Mouse (Mus musculus) right cerebral cortex, postnatal 25 days (tissue): Measurements from ENCODE around the gene Slc38a10.

Experiments
- DNase-seq: peaks from one replicate; pipeline ENCODE4 v3.0.0; 2022

The Slc38a10 gene

DNA sequence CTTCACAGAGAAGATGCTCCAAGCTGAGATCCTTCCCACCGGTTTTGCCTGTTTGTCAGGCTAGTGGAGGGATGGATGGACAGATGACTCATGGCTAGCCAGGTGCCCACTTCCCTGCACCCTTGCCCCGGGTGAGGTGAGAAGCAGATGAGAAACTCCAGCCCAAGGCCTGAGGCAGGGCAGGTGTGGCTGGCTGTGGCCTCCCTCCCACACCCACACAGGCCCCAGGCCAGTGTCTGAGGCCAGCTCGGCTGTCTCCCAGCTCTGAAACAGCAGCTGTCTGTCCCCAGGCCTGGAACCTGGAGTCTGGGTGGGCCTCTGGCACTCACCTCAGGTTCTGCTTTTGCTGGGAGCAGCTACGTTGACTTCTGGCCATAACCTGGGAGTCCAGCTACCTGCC is 24.8 kb upstream of the Slc38a10 start:
- DNase-seq, result no peak

GRCm38 (mm10) chr11:120173213-120173612 is 22.1 kb upstream of the Slc38a10 start:
- DNase-seq, result peak; percentile 32

DNA sequence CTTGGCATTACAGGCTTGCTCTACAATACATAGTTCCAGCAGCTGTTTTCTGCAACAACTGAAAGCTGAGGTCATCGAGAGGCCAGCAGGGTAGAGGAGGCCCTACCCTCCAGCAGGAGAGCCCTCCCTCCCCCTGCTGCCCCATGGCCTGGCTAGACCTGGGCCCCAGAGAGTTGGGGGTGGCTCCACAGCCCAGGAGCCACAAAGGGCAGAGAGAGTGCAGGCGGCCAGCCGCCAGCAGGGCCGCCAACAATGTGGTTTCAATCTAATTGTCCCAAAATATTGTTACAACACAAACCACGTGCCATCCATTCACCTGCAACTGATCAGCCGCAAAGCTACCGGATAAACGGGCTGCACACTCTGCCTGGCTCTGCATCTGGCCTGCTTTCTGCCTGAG is 20.0 kb upstream of the Slc38a10 start:
- no peak for DNase-seq

- peak; percentile 42 for DNase-seq
These were observed 18.3 kb upstream of the Slc38a10 start for GRCm38 (mm10) chr11:120169208-120169992.

- no peak for DNase-seq
These were observed 17.4 kb upstream of the Slc38a10 start for GRCm38 (mm10) chr11:120168516-120168915.

DNA sequence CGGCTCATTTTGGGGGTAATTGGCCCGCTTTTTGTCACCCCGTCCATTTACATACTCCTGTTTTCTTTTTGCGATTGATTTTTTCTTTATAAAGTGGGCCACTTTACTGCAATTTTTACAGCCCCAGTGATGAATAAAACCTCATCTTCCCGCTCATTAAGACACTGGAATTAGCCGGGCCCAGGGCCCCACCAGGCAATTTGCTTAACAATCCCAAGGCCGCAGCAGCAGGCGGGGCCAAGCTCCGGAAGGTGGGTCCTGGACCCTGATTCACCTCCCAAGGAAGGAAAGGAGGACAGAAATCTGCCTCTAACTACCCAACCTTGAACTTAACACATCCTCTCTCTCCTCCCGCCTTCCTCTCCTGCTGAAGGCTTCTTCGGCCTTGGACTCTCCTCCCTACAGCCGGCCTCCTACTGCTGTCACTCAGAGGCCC is 16.8 kb upstream of the Slc38a10 start:
- DNase-seq, result no peak

DNA sequence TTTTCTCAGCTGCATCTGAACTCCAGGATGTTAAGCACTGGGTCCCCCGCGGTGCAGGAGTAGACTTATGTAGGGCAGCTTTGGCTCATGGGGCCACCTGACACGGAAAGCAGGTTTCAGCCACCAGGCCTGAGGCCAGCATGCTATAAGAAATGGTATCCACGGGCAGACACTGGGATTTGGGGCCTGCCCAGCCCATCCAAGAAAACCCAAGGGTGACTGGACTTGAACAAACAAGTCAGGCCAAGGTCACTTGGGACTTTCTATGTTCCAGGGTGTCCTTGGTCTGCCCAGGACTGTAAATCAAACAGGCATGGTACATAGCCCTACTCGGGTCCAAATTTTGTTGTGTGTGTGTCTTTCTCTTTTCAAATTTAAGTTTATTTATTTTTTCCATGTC is 15.9 kb upstream of the Slc38a10 start:
- DNase-seq, result no peak

DNA sequence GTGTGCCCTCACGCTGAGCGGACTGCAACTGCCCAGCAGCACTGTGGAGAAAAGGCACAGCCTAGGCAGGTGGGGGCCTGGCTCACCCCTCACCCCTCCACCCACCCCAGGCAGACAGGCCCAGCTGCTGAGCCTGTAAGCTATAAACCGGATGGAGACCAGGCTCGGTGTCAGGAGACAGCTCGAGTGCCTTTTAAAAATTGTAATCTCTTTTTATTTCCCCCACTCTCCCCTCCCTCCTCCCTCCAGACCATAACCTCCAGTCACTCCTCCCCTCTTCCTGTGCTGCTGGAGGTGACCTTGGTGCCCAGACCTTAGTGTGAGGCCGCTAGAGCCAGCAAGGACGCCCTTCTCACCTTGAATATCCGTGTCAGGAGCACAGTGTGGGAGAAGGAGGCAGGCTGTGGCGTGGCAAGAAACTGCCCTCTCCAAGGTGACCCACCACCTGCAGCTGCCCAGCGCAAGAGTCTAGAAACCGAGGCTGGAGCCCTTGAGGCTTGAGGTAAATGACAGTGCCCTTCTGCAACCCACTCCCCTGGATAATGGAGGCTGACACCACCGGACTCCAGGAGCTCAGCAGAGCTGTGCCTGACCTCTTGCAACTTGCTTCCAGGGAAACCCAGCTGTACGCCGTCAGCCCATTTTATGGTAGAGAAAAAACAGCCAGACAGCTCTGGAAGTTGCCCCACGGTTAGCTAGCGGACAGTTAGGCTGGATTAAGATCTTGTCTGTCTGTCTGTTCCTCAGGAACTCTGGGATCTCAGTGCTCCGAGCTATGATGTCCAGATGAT is 13.5 kb upstream of the Slc38a10 start:
- DNase-seq, result no peak

GRCm38 (mm10) chr11:120164028-120164427 is 12.9 kb upstream of the Slc38a10 start:
- no peak for DNase-seq

DNA sequence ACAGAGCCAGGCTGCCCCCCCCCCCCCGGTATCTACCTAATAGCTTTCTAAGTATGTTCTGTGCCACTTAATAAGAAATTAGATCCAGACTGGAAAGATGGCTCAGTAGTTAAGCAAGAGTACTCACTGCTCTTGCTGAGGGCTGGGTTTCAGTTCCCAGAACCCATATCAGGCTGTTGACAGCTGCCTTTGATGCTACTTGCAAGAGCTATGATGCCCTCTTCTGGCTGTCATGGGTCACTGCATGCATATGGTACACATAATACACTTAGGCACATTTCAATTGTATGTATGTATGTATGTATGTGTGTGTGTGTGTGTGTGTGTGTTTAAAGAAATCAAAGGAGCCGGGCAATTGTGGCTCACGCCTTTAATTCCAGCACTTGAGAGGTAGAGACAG is 12.1 kb upstream of the Slc38a10 start:
- no peak for DNase-seq

- no peak for DNase-seq
These were observed 10.1 kb upstream of the Slc38a10 start for GRCm38 (mm10) chr11:120161245-120161644.

DNA sequence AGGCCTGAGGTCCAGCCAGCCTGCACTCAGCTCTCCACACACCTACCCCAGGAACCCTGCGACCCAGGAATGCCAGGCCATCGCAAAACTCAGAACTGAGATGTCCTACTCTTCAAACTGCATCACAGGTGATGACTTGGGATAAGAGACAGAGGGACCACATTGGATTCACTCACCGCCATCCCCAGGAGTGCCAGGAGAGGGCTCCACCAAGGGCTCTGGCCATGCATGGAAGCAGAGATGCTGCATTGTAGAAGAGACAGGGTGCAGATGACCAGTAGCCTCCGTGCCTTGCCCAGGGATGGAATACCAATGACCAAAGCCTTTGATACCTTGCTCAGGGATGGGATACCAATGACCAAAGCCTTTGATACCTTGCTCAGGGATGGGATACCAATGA is 9.3 kb upstream of the Slc38a10 start:
- no peak for DNase-seq

DNA sequence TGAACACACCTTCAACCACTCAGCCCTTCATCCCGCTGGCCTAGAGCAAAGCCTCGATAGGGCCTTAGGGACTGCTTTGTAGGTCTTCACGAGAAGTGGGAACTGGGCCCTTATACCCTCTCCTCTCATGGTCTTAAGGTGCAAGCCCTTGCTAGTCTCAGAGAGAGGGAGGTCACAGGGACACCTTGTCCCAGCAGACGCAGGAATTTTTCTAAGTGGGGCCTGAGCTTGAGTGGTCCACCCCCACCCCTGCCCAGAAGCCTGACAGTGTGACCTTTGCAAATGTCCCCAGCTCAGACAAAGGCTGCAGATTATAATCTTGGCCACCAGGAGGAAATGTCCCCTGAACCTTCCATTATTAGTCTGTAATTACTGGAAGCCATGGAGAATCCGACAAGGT is 8.5 kb upstream of the Slc38a10 start:
- no peak for DNase-seq

DNA sequence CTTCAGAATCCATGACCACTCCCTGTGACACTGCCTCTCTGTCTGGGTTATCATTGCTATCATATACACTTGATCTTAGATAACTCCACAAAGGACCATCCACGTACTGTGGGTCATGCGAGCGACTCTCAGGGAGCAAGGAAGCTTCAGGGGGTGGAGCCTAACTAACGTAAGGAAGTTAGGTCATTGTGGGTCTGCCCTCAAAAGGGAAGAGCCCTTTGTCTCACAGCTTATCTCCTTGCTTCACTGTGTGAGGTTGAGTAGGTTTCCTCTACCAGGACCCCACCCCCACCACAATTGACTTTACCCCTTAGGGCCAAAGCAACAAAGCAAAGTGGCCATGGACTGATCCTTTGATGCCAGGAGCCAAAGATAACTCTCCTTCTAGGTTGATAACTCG is 7.7 kb upstream of the Slc38a10 start:
- DNase-seq, result no peak

DNA sequence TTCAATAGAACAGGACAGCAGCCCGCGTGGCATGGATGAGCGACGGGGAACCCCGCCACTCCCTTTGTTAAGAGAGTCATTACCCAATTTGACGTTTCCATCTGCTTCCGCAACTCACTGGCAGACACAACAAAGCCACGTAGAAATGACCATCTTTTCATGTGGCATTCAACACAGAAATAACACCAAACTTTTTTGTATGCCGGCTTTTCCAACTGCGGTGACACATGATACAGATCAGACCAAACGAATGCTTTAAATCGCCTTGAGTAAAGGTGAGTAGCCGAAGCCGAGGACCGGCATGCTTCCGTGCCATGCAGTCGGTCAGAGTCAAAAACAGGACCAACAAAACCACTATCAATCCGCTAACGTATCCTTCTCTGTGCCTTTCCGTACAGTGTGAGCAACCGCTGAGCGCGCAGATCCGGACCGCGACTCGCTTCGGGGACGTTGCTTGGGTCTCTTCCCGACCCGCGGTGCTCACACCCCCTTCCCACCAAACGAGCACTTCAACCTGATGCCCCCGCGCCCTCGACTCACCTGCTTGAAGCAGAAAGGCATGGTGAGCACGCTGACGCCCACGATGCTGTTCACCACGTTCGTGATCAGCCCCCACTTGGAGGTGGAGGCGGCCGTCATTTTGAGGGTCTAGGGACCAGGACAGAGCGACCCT is 570 bp downstream of the Slc38a10 start:
- no peak for DNase-seq

DNA sequence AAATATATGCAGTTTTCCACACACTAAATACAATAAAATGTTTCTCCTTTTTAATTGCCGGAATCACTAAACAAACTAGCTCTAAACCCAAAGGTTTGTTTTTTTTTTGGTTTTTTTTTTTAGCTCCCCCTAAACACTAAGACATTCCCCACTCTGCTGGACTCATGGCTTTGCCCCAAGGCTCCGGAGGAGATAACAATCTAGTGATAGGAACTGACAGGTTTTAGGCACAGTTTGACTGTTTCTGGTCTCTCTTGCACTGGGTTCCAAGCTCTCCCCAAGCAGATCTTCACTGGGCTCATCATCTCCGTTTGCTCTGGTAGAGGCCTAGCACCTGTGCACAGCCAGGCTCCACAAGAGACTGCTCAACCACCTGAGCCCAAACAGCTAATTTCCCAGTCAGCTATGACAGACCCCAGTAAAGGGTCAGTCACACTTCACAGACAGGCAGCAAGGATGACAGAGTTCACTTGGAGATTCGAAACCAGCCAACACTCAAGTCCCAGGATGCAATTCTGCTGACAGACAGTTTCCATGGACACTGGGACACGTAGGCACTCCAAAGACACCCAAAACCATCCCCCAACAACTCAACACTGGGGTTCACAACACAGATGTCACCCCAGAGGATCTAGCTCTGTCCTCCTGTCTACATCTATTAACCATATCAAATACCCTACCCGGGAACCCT is 1.5 kb downstream of the Slc38a10 start:
- no peak for DNase-seq

DNA sequence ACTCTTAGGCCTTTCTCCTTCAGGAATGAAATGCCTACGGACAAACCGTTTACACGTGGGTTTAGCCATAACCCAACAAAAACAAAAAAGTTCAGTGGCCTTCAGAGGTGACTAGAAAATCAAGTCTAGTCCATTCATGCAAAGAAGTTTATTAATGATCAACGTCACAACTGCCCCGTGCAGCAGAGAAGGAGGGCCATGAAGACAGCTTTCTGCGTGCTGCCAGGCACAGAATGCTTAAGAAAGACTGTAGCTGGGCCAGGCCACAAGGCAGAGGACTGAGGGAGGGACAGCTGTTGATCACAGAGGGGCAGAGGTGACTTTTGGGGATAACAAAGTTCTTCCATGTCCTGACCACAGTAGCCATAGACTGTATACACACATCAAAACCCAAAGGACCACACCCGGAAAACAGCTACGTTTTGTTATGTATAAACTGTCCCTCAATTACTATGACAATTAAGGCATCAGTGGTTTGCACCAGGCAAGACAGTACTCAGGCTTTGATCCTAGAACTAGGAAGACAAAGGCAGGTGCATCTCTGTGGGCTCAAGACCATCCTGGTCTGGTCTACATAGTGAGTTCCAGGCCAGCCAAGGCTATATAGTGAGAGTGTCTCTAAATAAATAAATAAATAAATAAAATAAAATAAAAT is 2.8 kb downstream of the Slc38a10 start:
- no peak for DNase-seq

GRCm38 (mm10) chr11:120143708-120144497 is 7.2 kb downstream of the Slc38a10 start:
- no peak for DNase-seq

- no peak for DNase-seq
These were observed 8.5 kb downstream of the Slc38a10 start for GRCm38 (mm10) chr11:120142601-120143051.

DNA sequence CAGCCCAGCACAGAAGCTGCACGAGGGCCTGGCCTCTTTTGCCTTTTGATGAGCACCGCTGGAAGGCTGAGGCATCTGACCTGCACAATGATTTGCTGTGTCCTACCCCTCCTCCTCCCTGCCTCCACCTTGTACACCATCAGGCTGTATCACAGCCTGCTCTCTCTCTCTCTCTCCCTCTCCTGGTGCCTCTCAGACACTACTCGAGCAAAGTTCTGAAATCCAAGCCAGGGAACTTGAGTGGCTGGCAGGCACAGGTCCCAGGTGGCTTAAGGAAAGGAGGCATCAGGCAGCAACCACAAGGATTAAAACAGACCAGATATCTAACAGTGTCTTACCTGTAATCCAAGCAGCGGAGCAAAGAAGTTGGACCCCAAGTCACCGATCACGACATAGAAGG is 10.9 kb downstream of the Slc38a10 start:
- DNase-seq, result no peak

DNA sequence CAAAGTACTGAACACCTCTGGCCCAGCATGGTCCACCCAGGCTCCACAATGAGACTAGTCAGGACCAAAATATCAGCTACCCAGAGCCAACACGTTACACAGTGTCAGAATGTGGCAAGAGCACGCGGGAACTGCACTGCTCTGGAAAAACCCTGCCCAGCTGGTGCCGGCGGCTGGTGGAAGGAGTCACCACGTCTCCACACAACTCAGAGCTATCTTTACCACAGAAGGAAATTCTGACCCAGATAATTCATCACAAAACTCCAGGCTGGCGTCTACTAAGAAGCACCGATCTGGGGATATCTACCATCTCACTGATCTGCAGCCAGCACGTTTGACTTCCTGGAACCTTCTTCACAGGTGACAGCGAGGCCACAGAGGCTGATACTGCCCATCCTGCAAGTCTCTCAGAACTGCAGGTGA is 11.8 kb downstream of the Slc38a10 start:
- DNase-seq, result no peak

DNA sequence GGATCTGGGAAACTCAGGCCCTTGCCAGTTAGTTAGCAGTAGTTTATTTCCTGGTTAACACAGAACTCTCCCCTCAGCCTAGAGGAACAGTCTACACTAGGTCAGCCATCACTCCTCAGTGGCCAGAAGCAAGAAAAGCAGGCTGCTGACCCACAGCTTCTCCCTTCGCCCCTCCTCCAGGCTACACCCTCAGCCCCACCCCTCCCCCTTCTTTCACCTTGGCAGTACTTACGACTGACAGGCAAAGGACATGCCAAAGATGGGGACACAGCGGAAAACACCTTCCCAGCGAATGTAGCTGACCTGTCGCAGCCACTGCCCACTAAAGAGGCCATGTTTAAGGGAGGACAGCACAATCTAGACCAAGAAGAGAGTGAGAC is 13.5 kb downstream of the Slc38a10 start:
- DNase-seq, result no peak
